Mouse (Mus musculus) neutrophil, adult 5-6 weeks (primary cell): ENCODE results near the gene Evl. TPM values are rescaled to one million over a fixed set of nuclear protein-coding genes. Genes with fewer than 3 reads are reported as not detected.
"Not testable (repeated sequence)": the region's sequence is repeated elsewhere in the genome, so short reads cannot be mapped to it uniquely, and the experiment has no call there.

Experiments
- ATAC-seq: fragments of 151-379, 151-347 bp; 2 replicates; pipeline ENCODE4 v1.8.0; 2017; ENCODE audit warnings: mild to moderate bottlenecking, moderate TSS enrichment; ENCODE audit not compliant: insufficient number of reproducible peaks, poor library complexity, low FRiP score, severe bottlenecking; ENCODE audit errors: extremely low read depth
- total RNA-seq: library from RNA; stranded (forward); fragments of 200-1000 nt; gene quantifications from 2 replicates; pipeline ENCODE4 v1.2.3, GENCODE M21; 2017

Gene Evl
- total RNA-seq, 1 experiment from 2014 or later: 294 TPM

- not testable (repeated sequence) for ATAC-seq
Observed at GRCm38 (mm10) chr12:108713972-108714371, 159.5 kb downstream of the Evl start.

GRCm38 (mm10) chr12:108715854-108716253, 161.3 kb downstream of the Evl start:
- no peak for ATAC-seq

- no peak for ATAC-seq
Observed at GRCm38 (mm10) chr12:108718485-108718884, 164.0 kb downstream of the Evl start.

- ATAC-seq: no peak
Observed at GRCm38 (mm10) chr12:108722464-108722863, 167.9 kb downstream of the Evl start.

GRCm38 (mm10) chr12:108723841-108724240, 169.3 kb downstream of the Evl start:
- no peak for ATAC-seq

GRCm38 (mm10) chr12:108734386-108734785, 179.9 kb downstream of the Evl start:
- no peak for ATAC-seq

- ATAC-seq: no peak
Observed at GRCm38 (mm10) chr12:108737838-108738237, 183.3 kb downstream of the Evl start.

Other genes with a start within 250 kb of the Evl start
- not detected in 2 replicates for gene Hhipl1, start 248.4 kb upstream of the Evl start, total RNA-seq
- gene Cyp46a1, start 220.3 kb upstream of the Evl start, total RNA-seq: not detected in 2 replicates
- 0.12 and 0.37 TPM in 2 replicates for gene Eml1, start 183.8 kb upstream of the Evl start, total RNA-seq
- not detected in 2 replicates for gene Degs2, start 147.6 kb downstream of the Evl start, total RNA-seq
- gene Yy1, start 238.3 kb downstream of the Evl start, total RNA-seq: 67.2 and 70.1 TPM in 2 replicates